Mouse (Mus musculus) forebrain, embryonic 10.5 days (tissue): ENCODE measurements around the gene Lrrc8e. TPM values are rescaled to one million over a fixed set of nuclear protein-coding genes. Genes with fewer than 3 reads are reported as not detected.

Experiments
- DNase-seq: peaks from one replicate; pipeline ENCODE4 v3.0.0-alpha.2; 2017; ENCODE audit warnings: low spot score; ENCODE audit errors: extremely low spot score
- H3K27ac ChIP-seq: fragments of 300-500 bp; sonication (generic); 2 replicates; pipeline ENCODE4 v1.5.1; 2016; ENCODE audit warnings: mild to moderate bottlenecking
- H3K27me3 ChIP-seq: fragments of 300-500 bp; sonication (generic); 2 replicates; pipeline ENCODE4 v1.6.1; 2016; ENCODE audit warnings: mild to moderate bottlenecking; ENCODE audit not compliant: poor library complexity, severe bottlenecking
- H3K36me3 ChIP-seq: fragments of 300-500 bp; sonication (generic); replicated peaks from 2 replicates; pipeline ENCODE4 v1.6.1; 2016; ENCODE audit warnings: mild to moderate bottlenecking, moderate library complexity
- H3K4me1 ChIP-seq: fragments of 300-500 bp; sonication (generic); 2 replicates; pipeline ENCODE4 v1.6.1; 2016
- H3K4me3 ChIP-seq: fragments of 300-500 bp; sonication (generic); 2 replicates; pipeline ENCODE4 v1.5.1; 2016; ENCODE audit warnings: mild to moderate bottlenecking, moderate library complexity
- H3K9me3 ChIP-seq: fragments of 300-500 bp; sonication (generic); 2 replicates; pipeline ENCODE4 v1.6.1; 2016; ENCODE audit warnings: mild to moderate bottlenecking, moderate library complexity
- WGBS: fragments of 180-500 bp; shearing (Covaris S2); methylation state at CpG from one replicate; pipeline ENCODE4 v1.1.7; 2016; 5-methylcytosine and 5-hydroxymethylcytosine counted together
- polyA plus RNA-seq: library from polyadenylated mRNA; unstranded; fragments of >200 nt; fragmentation: Nextera tagmentation; extraction: Ambion mirVana; gene quantifications from 2 replicates; pipeline ENCODE4 v1.2.1, GENCODE M21; 2016

Lrrc8e gene
- polyA plus RNA-seq, 1 experiment from 2014 or later, result 0.12 TPM

- Histone ChIP-seq H3K4me1 (no peaks in the 10 kb centered on the region), H3K27ac (no peak overlapping the region), H3K4me3 (no peak overlapping the region), H3K36me3 (peaks cover 100% of the 10 kb centered on the region), H3K27me3 (no peaks in the 10 kb centered on the region), H3K9me3 (no peaks in the 10 kb centered on the region)
- no peak for DNase-seq
- 94% methylated on average over 15 of the region's 15 CpGs for WGBS
Observed at GRCm38 (mm10) chr8:4265160-4265914, 38.7 kb downstream of the Lrrc8e start.

DNA sequence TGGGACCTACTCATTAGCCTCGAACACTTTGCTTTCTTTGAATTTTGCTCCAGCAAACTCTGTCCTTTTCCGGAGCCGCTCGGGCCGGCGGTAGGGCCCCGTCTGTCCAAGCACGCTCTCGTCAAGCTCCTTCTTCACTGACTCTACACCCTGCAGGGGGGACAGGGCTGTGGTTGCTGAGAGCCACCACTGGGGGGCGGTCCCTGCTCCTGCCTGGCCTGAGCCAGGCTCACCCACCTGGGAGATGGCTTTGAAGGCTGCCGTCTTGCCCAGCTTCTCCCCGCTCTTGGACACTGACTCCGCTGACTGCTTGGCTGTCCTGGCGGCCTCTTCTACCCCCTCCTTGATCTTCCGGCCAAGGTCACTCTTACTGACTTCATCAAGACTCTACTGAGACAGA is 41.0 kb downstream of the Lrrc8e start:
- Histone ChIP-seq H3K36me3 (peaks cover 99% of the 10 kb centered on the region), H3K9me3 (no peaks in the 10 kb centered on the region), H3K4me3 (no peak overlapping the region), H3K4me1 (no peaks in the 10 kb centered on the region), H3K27ac (no peak overlapping the region), H3K27me3 (no peaks in the 10 kb centered on the region)
- DNase-seq, result no peak
- WGBS, result 82% methylated on average over 15 of the region's 15 CpGs

DNA sequence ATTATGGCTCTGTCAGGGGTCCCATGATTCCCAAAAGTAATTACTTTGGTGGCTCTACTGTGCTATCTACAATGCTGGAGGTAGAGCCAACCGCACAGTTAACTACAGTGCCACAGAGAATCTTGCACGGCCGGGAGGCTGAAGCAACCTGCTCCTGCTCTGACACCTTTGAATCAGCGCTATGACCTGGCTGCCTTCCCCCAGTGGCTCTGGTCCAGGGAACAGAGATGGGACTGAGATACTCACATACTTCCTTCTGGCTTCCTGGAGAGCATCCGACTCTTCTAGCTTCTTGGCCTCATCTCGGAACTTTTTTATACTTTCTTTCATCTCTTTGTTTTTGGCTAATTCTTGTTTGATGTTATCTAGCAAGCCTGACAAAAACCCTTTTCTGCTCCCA is 43.0 kb downstream of the Lrrc8e start:
- H3K27ac ChIP-seq, result no peak overlapping the region
- peaks cover 97% of the 10 kb centered on the region for H3K36me3 ChIP-seq
- H3K4me3 ChIP-seq, result no peak overlapping the region
- WGBS, result 93% methylated on average over 6 of the region's 6 CpGs
- H3K27me3 ChIP-seq, result no peaks in the 10 kb centered on the region
- peaks cover 5% of the 10 kb centered on the region for H3K4me1 ChIP-seq
- no peaks in the 10 kb centered on the region for H3K9me3 ChIP-seq
- DNase-seq, result no peak

DNA sequence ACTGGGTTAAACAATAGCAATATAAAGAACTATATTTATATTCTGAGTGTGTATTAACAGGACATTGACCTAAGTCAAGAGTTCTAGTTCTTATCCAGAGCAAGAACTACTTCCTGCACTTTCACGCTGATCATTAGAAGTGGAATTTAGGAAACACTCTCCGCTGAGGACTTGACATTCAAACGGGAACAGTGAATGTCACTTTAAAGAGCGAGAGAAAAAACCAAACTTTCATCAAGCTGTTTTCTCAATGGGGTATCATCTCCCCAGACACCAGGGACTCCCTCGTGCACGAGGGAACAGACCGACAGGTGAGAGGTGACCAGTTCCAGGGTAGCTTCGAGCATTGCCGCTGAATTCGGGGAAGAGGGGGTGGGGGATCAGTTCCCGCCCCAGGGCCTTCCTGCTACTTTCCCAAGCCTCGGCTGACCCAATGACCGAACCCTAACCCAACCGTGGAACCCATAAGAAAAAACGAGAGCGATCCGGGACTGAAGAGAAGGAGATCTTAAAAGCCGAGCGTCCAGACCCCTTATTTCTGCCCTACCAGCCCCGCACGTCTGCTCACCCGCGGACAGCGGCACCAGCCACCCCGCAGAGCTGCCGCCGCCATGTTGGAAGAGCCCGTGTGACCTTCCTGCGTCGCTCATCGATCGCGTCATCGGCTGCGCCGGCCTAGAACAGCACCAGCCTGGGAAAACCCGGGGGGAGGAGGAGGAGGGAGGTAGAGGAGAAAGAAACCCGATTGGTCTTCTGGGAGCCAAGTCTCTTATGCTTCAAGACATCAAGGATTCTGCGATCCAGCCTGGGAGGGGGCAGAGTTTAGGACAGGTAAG is 48.9 kb downstream of the Lrrc8e start, which contains the start of gene Timm44:
Timm44 (minus strand) TSS at position 639 of the 836 bp plus-strand sequence.
- WGBS, result under 1% methylated on average over 39 of the region's 39 CpGs
- peak within 1 kb of the TSS; percentile 93 for H3K27ac ChIP-seq

DNA sequence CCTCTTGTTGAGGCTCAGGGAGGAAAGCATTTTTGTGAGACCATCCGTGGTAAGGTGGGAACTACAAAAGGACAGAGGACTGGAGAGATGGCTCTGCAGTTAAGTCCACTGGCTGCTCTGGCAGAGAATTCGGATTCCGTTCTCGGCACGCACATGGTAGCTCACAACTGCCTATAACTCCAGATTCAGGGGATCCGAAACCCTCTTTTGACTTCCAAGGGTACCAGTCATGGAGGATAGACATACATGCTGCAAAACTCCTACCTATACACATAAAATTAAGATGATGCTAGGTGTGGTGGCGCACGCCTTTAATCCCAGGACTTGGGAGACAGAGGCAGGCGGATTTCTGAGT is 49.5 kb downstream of the Lrrc8e start:
- DNase-seq, result no peak
- Histone ChIP-seq H3K27ac (peak overlapping the region; percentile 93), H3K9me3 (no peaks in the 10 kb centered on the region), H3K4me1 (peaks cover 16% of the 10 kb centered on the region), H3K4me3 (peak overlapping the region; percentile 87), H3K36me3 (peaks cover 32% of the 10 kb centered on the region), H3K27me3 (no peaks in the 10 kb centered on the region)
- WGBS, result 34% methylated on average over 9 of the region's 9 CpGs

More for the DNA sequence above, 48.9 kb downstream of the Lrrc8e start, which contains the start of gene Timm44:
- Histone ChIP-seq H3K4me3 (peak within 1 kb of the TSS; percentile 87), H3K27me3 (no peaks in the 10 kb centered on the region), H3K36me3 (peaks cover 38% of the 10 kb centered on the region), H3K9me3 (no peaks in the 10 kb centered on the region), H3K4me1 (peaks cover 16% of the 10 kb centered on the region)
- peak; percentile 93 for DNase-seq

Other genes starting within 250 kb of the Lrrc8e start
- not detected in 2 replicates for gene Cd209f, start 121.0 kb upstream of the Lrrc8e start, polyA plus RNA-seq
- not detected in 2 replicates for gene Cd209g, start 92.7 kb upstream of the Lrrc8e start, polyA plus RNA-seq
- gene Evi5l, start 60.3 kb upstream of the Lrrc8e start, polyA plus RNA-seq, result 17.8 and 21.9 TPM in 2 replicates
- 14.8 and 18.3 TPM in 2 replicates for gene Prr36, start 9.4 kb upstream of the Lrrc8e start, polyA plus RNA-seq
- 29.9 and 31.4 TPM in 2 replicates for gene Map2k7, start 11.9 kb downstream of the Lrrc8e start, polyA plus RNA-seq
- 0.70 and 0.81 TPM in 2 replicates for gene Gm49320, start 12.0 kb downstream of the Lrrc8e start, polyA plus RNA-seq
- gene Tgfbr3l, start 21.4 kb downstream of the Lrrc8e start, polyA plus RNA-seq, result 2.5 and 4.1 TPM in 2 replicates
- gene Snapc2, start 26.3 kb downstream of the Lrrc8e start, polyA plus RNA-seq, result 64.0 and 64.7 TPM in 2 replicates
- 111 and 120 TPM in 2 replicates for gene Ctxn1, start 32.4 kb downstream of the Lrrc8e start, polyA plus RNA-seq
- 69.8 and 70.2 TPM in 2 replicates for gene Timm44, start 49.1 kb downstream of the Lrrc8e start, polyA plus RNA-seq
- gene Ccl25, start 98.4 kb downstream of the Lrrc8e start, polyA plus RNA-seq, result 23.6 and 26.4 TPM in 2 replicates
- 354 and 371 TPM in 2 replicates for gene Elavl1, start 98.6 kb downstream of the Lrrc8e start, polyA plus RNA-seq